Mouse (Mus musculus): ENCODE data around the gene Bst1. TPM values are rescaled to one million over a fixed set of nuclear protein-coding genes. Genes with fewer than 3 reads are reported as not detected.

The Bst1 gene
- total RNA-seq, 2 experiments from 2014 or later, result not detected

DNA sequence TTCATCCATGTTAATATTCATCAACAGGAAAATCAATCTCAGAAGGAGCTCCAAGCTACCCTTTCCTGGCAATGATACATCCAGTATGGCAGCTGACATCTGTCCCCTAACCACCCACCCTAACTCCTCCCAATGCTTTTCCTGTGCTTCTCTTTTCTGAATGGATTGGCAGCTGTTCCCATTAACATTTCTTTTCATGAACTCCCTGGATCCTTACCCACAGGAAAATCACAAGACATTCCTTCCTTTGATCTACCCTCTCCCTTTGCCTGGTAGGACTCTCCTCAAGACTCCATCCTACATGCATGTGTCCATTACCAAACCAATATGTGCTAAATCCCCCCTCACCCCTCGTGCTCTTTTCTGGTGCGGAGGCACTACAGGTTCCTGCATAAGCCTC is 4.1 kb upstream of the Bst1 start:
- no peak for DNase-seq

DNA sequence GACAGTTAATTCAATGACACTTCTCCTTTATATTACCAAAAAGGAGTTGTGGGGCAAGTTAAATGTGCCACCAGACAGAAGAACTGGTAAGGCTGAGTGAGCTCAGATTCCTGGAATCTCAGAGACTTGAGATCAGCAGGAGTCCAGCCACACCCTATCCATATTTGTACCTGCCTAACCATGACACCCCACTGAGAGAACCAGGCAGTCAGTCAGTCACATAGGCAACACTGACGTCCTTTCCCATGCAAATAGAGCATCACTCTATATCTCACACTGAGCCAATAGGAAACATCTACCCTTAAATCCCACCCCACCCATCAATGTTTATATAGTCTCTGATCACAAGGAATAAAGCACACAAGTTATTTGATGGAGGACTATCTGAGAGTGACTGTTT is 2.9 kb upstream of the Bst1 start:
- DNase-seq, result no peak

- no peak for DNase-seq
These were observed 2.1 kb downstream of the Bst1 start for GRCm38 (mm10) chr5:43820785-43821184.

DNA sequence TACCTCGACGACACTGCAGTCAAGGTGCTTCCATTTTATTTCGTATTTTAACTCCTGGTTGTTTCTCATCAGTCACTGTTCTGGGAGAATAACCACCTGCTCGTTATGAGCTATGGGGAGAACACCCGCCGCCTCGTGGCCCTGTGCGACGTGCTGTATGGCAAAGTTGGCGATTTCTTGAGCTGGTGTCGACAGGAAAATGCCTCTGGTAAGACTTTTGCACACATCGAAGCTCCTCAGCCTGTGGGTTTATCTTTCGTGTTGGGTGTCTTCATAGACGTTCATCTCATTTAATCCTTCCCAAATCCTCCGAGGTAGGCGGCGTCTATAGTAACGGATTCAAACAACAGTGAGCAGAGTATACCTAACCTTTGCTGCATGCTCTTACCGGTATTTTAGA is 2.9 kb downstream of the Bst1 start, which contains the start of gene Fbxl5:
Gene Fbxl5, minus strand, starts transcription at position 101 of the 400 bp plus-strand sequence.
- DNase-seq, result no peak

GRCm38 (mm10) chr5:43822199-43822598 is 3.5 kb downstream of the Bst1 start:
- DNase-seq, result no peak

- no peak for DNase-seq
These were observed 4.1 kb downstream of the Bst1 start for GRCm38 (mm10) chr5:43822824-43823223.

GRCm38 (mm10) chr5:43824580-43824979 is 5.9 kb downstream of the Bst1 start:
- DNase-seq, result no peak

- no peak for DNase-seq
These were observed 8.2 kb downstream of the Bst1 start for GRCm38 (mm10) chr5:43826883-43827282.

- no peak for DNase-seq
These were observed 8.7 kb downstream of the Bst1 start for GRCm38 (mm10) chr5:43827366-43827765.

GRCm38 (mm10) chr5:43836590-43836989 is 17.9 kb downstream of the Bst1 start:
- DNase-seq, result no peak

DNA sequence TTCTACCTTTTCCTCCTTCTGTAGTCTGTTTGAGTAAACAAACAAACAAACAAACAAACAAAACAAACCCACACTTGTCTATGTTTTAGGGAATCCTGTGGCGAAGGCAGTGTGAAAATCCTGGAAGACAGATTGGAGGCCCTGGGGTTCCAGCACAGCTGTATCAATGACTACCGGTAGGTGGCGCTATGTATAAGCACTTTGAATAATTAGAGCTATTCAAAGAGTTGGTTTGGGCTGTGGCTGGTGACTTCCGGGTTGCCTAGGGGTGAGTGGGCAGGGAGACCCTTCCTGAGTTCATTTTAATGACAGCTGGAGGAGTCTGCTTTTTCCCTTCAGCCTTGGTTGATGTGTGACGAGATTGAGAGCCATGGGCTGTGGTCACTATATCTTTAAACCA is 18.7 kb downstream of the Bst1 start:
- no peak for DNase-seq

DNA sequence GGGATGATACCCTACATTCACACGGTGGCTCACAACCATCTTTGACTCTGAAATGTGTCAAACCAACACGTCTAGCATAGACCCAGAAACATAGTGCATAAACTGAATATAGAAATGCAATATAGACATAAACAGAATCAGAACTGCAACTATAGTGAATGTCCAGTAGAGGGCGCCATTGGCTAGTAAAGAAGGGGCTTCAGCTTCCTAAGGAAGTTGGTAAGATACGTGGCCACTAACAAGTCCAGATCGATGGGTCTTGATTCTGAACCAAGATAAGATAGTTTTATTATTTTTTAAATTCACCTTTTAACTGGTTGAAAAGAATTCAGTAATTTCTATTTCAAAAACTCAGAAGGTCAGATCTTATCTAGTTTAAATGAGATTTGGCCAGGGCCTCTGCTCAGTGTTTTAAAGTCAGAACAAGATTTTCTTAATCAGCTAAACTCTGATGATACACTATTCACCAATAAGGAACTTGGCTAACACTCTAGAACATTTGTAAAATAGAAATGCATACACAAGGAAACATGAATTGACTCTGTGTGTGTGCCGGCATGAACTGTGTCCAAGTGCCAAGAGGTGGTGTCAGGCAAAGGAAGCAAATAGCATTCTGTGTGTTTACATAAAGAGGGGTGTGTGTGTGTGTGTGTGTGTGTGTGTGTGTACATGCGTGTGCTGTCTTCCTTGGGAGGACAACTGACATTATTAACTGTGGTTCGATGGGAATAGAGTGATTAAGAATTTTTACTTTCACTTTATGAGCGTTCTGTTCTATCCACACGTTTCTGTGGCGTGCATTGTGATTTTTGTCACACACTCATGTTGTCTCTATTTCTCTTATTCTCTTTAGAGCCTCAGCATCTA is 22.7 kb downstream of the Bst1 start:
- DNase-seq, result no peak

DNA sequence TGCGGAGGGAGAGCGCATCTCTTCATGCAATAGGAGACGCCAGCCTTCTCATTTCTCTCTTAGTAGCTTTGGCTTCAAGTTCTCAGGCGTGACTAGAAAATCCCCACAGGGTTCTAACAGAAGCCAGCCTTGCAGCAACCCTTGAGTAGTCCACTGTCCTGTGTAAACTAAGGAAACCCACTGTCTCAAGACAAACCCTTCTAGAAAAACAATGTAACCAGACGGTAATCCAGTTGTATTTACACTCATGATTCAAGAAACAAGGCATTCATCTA is 23.3 kb downstream of the Bst1 start:
- no peak for DNase-seq

- no peak for DNase-seq
These were observed 24.0 kb downstream of the Bst1 start for GRCm38 (mm10) chr5:43842576-43843155.

DNA sequence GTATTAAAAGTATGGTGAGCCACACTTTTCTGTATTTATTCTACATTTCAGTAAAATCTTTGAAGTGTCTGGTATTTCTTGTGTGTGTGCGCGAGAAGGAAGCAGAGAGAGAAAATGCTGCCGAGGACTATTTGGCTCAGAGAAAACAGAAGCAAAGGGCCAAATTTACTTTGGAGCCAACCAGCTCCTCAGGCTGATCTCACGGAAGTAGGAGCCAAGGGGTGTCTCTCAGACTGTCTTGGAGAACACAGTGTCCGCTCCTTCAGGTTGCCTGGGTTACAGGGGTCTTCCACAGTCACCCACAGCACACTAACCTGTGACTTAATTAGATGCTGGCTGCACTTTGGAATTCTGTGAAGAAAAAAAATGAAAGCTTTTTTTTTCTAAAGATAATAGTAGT is 26.4 kb downstream of the Bst1 start:
- DNase-seq, result peak in 1 of 2 experiments; percentile 9

DNA sequence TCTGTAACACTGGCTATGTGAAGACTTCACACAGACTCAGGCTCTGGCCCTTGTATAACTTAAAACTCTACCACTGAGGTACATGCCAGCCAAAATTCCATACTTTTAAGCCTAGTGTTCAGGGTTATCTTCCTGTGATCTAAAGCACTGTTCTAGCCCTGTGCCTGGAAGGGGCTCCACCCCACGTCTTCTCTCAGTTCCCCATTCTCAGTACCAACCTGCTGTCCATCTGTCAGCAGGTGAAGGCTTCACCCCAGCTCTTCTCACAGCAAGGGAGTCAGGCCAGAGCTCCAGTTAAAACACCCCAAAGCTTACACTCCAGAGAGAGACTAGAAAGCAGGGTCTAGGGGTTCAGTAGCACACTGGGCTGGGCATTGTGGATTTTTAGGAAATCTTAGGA is 27.0 kb downstream of the Bst1 start:
- no peak for DNase-seq

DNA sequence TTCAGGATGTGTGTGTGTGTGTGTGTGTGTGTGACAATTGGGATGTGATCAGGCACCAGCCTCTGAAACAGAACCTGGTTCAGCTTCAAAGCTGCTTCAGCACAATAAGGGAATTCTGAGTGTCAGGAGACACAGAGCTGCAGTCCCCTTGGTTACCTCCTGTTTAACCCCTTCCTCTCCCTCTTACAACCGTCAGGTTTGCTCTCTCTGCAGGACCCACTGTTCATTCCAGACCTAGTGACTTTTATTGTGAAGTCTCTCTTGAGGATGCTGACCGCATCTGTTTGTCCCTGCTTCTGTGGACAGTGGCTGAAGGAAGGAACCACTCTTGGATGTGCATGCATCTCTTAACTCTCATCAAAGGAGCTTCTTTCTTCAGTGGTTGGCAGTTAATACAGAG is 27.5 kb downstream of the Bst1 start:
- no peak for DNase-seq

- no peak for DNase-seq
These were observed 28.9 kb downstream of the Bst1 start for GRCm38 (mm10) chr5:43847555-43847954.

DNA sequence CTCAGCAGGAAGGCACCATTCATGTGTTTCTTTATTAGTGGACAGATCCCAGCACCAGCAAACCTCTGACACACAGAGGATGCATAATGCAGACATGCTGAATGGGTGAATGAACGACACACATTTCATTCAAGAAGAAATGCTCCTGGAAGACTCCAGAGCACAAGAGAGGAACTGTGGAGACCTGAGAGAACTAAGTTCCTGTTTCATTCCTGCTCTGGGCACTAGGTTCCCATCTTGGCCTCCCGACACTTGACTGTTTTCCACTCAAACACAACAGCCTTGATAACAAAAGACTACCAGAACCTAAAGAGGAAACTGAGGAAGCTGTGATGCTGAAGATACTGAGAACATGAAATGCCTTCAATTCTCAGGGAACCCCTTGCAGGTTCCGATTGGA is 29.6 kb downstream of the Bst1 start:
- no peak for DNase-seq

- no peak for DNase-seq
These were observed 34.6 kb downstream of the Bst1 start for GRCm38 (mm10) chr5:43853096-43853867.

DNA sequence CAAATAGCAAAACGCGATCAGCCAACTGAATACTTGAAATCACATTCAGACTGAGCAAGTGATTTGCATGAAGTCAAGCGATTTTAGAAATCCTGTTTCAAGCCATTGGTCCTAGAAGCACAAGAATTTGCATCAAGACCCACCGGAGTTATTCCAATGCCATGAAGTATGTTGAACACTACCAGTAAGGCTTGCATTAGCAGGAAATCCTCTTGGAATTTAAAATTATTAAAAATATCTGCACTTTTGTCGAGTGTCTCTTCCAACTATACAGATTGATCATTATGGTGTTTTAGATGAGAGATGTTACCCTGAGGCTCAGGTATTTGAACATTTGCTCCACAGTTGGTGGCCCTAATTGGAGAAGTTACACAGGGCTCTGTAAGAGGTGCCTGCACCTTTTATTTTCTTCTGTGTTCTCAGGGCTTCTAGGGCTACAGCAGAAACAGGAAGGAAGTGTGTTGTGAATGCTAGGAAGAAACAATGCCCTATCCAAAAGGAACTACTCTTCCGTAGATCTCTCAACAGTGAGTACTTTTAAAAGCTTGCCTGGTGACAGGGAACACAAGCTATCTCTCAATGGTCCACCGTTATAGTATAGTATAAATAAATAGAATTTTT is 35.3 kb downstream of the Bst1 start:
- no peak for DNase-seq

DNA sequence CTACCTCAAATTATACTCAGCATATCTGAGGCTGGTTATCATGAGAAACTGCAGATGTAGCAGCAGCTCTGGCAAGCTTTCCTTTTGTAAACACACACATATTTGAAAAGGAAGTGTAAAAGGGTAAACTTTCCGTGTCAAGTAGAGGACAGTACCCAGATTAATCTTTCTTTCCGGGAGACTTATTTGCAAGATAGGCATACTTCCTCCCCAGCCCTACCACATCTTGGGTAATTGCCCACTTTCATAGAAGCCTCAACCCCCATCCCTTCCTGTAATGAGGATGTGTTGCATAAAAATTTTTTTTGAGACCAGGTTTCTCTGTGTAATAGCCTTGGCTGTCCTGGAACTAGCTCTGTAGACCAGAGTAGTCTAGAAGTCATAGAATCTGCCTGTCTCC is 37.1 kb downstream of the Bst1 start:
- DNase-seq, result no peak

GRCm38 (mm10) chr5:43859663-43860062 is 41.0 kb downstream of the Bst1 start:
- DNase-seq, result no peak
